Mouse (Mus musculus) c-Kit-positive CD71-positive TER-119-negative erythroid progenitor cells, embryonic 14.5 days (primary cell): ENCODE results near the gene Kcnk5.

Experiments used
- DNase-seq: peaks from one replicate; pipeline ENCODE4 v3.0.0-alpha.2; 2013; ENCODE audit warnings: low read depth

Gene Kcnk5

DNA sequence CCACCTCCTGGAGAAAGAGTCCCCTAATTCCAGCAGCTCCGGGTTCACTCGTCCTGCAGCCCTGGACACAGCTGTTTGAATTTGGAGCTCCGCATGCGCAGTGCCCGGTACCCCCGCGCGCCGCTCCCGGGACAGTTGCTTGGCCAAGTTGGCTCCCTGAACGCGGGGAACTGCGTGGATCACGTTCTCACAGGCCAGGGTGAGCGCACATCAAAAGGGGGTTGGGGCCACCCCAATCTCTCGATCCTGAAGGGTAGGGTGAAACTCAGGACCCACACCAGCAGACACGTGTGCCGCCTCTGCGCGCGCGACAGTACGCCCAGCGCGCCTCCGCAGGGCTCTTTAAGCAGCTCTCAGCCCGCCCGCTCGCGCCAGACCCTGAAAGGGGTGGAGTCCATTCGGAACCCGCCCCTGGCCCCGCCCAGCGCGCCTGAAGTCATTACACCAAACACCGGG lies at the start of gene Kcnk5:
Kcnk5 (minus strand) TSS at position 344 of the 456 bp plus-strand sequence.
- peak; percentile 85 for DNase-seq

DNA sequence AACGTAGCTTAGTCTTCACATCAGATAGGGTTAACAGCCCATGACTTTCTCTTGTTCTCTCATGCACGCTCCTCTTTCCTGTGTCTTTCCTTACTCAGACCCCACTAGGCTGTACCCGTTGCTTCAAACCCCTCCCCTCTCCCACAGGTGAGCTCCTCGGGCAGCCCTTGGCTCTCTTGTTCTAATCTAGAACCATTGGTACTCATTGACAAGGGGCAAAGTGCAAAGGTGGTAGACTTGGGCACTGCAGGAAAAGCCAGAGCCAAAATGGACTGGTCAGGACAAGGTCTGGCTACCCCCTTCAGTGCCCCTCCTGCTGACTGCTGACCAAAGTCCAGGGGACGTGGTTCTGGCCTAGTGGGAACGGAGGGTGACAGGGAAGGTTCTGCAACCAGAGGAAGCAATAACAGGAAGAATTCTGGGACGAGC lies 48.5 kb upstream of the Kcnk5 start:
- DNase-seq = no peak

- DNase-seq = no peak
Observed at GRCm38 (mm10) chr14:20229437-20229836, 47.8 kb upstream of the Kcnk5 start.

DNA sequence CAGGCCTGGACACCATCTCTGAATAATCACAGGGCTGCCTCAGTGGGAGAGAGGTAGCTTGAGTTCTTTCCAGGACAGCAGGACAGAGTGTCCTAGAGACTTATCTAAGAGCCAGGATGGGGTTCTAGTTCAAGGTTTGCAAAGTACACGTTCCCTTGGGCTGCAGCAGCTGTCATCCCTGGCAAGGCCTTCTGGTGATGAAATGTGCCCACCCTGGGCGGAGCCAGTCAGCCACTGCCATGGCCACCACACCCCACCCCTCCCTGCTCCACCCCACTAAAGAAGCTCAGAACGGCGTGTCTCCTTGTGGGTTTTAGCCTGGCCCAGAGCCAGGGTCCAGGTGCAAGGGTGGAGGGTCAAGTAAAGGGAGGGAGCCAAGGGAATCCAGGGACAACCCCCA lies 46.7 kb upstream of the Kcnk5 start:
- no peak for DNase-seq

GRCm38 (mm10) chr14:20226982-20227381 lies 45.4 kb upstream of the Kcnk5 start:
- DNase-seq = no peak

- DNase-seq = no peak
Observed at GRCm38 (mm10) chr14:20226488-20226887, 44.9 kb upstream of the Kcnk5 start.

GRCm38 (mm10) chr14:20225525-20225924 lies 43.9 kb upstream of the Kcnk5 start:
- no peak for DNase-seq

DNA sequence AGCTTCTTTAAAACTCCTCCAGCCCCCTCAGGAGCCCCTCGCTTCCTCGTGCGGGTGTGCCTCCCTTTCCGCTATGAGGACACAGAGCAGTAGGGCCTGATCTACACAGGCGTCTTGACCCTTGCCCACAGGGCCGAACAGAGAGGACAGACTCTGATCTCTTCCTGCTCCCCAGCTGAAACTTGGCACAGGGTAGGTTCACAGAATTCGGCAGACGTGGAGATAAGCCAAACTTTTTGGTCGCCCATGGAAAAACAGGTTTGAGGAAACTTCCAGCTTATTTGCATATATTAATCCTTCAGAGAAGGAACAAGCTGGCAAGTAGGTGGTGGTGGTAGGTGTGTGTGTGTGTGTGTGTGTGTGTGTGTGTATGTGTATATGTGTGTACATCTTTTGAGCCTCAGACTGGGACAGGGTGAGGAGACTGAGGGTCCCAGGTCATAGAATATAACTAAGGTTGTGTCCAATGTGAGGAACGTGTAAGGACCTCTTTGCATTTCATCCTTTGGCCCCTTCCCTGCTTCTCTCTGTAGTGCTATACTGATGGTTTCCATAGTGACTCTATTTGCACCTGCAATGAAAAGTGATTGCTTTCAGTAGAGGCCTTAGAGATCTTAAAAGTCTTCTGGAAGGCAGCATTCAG lies 43.1 kb upstream of the Kcnk5 start:
- no peak for DNase-seq

GRCm38 (mm10) chr14:20224163-20224562 lies 42.6 kb upstream of the Kcnk5 start:
- DNase-seq = no peak

- no peak for DNase-seq
Observed at GRCm38 (mm10) chr14:20223253-20223652, 41.6 kb upstream of the Kcnk5 start.

- no peak for DNase-seq
Observed at GRCm38 (mm10) chr14:20221083-20221482, 39.5 kb upstream of the Kcnk5 start.

- no peak for DNase-seq
Observed at GRCm38 (mm10) chr14:20219849-20220248, 38.2 kb upstream of the Kcnk5 start.

DNA sequence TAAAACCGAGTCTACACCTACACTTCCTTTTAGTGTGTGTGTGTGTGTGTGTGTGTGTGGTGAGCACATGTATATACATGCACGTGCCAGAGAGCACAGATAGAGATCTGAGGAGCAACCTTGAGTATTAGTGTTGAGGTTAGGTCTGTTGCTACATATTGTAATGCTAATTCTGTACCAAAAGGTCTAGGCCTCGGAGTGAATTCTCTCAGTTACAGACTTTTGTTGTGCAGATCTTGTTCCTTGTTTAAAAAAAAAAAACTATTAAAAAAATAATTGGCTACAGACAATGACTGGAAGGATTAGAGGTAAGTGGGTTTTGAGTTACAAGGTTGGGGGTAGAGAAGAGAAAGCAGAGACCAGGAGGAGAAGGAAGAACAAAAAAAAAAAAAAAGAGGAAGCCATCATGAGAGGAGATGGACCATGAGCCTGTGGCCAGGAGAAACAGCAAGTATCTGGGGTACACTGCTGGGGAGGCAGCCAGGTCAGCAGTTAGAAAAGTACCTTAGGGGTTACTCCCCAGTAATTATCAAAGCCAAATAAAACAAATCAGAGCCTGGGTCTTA lies 35.8 kb upstream of the Kcnk5 start:
- DNase-seq = no peak

- no peak for DNase-seq
Observed at GRCm38 (mm10) chr14:20216561-20217298, 35.1 kb upstream of the Kcnk5 start.

- no peak for DNase-seq
Observed at GRCm38 (mm10) chr14:20215826-20216225, 34.2 kb upstream of the Kcnk5 start.

DNA sequence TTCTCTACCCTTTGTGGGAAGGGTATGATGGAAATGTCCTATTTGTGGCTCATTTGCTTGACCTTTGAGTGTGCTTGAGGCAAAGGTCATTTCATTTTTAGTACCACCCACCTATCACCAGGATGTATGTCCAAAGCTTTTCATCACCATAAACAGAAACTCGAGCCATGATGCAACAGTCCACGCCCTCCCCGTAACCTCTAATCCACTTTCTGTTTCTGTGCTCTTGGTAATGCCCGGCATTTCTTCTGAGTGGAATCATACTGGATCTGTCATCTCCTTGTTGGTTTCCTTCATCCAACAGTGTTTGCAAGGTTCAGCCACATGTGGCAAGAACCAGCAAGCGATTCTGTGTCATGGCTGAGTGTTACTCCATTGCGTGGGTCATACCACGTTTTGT lies 32.5 kb upstream of the Kcnk5 start:
- no peak for DNase-seq

- DNase-seq = no peak
Observed at GRCm38 (mm10) chr14:20211754-20212601, 30.4 kb upstream of the Kcnk5 start.

DNA sequence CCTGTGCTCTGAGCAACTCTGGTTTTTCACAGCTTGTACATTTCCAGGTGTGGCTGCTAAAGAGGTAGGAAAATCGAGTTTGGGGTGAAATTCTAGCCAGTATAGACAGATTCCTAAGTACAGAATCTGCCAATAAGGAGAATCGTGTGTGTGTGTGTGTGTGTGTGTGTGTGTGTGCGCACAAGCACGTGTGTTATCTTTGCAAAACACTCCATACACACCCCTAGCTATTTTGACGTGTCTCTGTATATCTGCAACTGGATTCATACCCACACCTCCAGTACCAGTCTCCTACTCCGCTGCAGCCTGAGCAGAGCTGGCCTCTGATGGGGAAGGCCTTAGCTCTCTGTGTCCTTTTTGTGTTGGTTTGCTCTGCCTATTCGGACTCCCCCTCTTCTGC lies 28.3 kb upstream of the Kcnk5 start:
- DNase-seq = peak; percentile 29

- DNase-seq = no peak
Observed at GRCm38 (mm10) chr14:20208435-20208834, 26.8 kb upstream of the Kcnk5 start.

DNA sequence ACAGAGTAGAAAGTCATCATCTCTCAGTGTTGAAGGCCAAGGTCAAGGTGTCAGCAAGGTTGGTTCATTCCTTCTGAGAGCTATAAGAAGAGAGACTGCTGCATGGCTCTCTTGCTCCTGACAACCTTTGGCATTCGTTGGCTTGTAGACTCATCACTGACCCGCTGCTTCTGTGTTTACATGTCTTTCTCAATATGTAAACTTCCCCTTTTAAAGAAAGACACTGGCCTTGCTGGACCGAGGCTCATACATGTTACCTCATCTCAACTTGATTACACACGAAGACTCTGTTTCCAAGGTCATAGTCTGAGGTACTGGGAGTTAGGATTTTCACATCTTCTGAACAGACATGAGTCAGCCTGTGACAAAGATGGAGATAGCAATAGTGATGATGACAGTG lies 24.1 kb upstream of the Kcnk5 start:
- DNase-seq = no peak

GRCm38 (mm10) chr14:20203301-20203700 lies 21.7 kb upstream of the Kcnk5 start:
- no peak for DNase-seq

- no peak for DNase-seq
Observed at GRCm38 (mm10) chr14:20202655-20203181, 21.1 kb upstream of the Kcnk5 start.
